In the genomic region with DNA sequence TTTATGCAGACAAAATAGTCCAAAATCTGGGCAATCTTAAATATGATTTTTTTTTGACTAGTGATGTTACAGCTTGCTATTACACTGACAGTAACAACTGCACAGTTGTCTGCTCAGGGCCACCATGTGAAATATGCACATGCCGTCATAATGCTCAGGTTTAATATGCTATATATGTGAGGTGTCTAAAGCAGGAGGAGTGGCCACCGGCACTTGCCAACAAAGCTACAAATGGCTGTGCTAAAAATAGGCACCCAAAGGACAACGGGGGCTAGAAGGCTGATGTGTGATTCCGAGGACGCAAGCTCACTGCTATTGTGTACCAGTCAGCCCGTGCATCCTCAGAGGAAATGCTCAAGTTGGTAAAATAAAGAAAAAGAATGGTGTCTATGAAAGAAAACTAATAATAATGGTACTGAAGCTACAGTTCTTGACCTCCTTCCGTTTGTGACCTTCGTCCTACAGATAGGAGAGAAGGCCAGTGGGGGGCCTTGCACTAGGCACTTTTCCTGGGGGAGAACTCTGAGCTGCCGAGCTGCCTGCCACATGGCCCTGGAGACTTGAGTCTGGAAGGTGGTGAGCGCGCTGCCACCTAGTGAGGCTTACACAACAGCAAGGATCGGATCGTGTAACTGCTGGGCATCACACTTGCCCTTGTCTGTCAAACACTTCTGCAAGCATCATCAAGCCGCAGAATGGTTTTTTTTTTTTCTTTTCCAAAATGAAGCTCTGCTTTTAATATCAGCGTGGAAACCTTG, we compare ENCODE assay signal across 8 mouse cellular contexts.
A peak's percentile ranks its signal among the peaks of the same experiment; 100 is the strongest.
DNase-seq lines count a peak whose midpoint lies in the region; ATAC-seq and TF ChIP-seq lines count a peak whose summit lies in the region.

No protein-coding gene starts in this region.

- no peaks in the 10 kb centered on the region for H3K79me3 ChIP-seq in C2C12 (ENCODE audit: low read depth)

- H3K4me2 ChIP-seq in embryonic facial prominence, embryonic 11.5 days (ENCODE audit: low read depth, low read length), result no peak overlapping the region
- peak overlapping the region; percentile 29; the same call in 1 of the 2 replicates for H3K4me2 ChIP-seq in stomach, embryonic 14.5 days (replicated peaks; ENCODE audit: low read depth, low read length)

- no peak overlapping the region for H3K9ac ChIP-seq in embryonic facial prominence, embryonic 11.5 days (replicated peaks; ENCODE audit: low read length)
- H3K9ac ChIP-seq in stomach, embryonic 14.5 days (replicated peaks; ENCODE audit: low read depth, low read length), result no peak overlapping the region

- peak overlapping the region; percentile 20 for H3ac ChIP-seq in C2C12 (ENCODE audit: control insufficient read depth, insufficient read length, low read depth)

- H3K9me3 ChIP-seq in embryonic facial prominence, embryonic 11.5 days (replicated peaks; ENCODE audit: control insufficient read depth, low read length), result no peaks in the 10 kb centered on the region
- no peaks in the 10 kb centered on the region; the same call in 1 of the 2 replicates for H3K9me3 ChIP-seq in stomach, embryonic 14.5 days (ENCODE audit: control insufficient read depth, low read depth, low read length)

- no peak overlapping the region for H3K27ac ChIP-seq in embryonic facial prominence, embryonic 11.5 days (replicated peaks; ENCODE audit: low read depth, low read length)
- H3K27ac ChIP-seq in stomach, embryonic 14.5 days (ENCODE audit: low read length), result no peak overlapping the region

- no peaks in the 10 kb centered on the region for H3K79me2 ChIP-seq in C2C12 (ENCODE audit: control insufficient read depth, insufficient read depth)

- H3K4me1 ChIP-seq in embryonic facial prominence, embryonic 11.5 days (ENCODE audit: control insufficient read depth, insufficient read depth, low read length), result no peaks in the 10 kb centered on the region; the same call in 1 of the 2 replicates
- peaks cover 7% of the 10 kb centered on the region; the same call in 1 of the 2 replicates for H3K4me1 ChIP-seq in stomach, embryonic 14.5 days (ENCODE audit: control insufficient read depth, insufficient read depth, low read length)

- peak; percentile 37 for TF ChIP-seq CTCF in C2C12 (IDR thresholded peaks at IDR 0.05; ENCODE audit: control insufficient read depth, insufficient read depth, insufficient read length)

- H3K4me3 ChIP-seq in C2C12 (ENCODE audit: insufficient read depth, poor library complexity, severe bottlenecking), result no peak overlapping the region
- H3K4me3 ChIP-seq in embryonic facial prominence, embryonic 11.5 days (ENCODE audit: low read depth, low read length), result no peak overlapping the region
- no peak overlapping the region for H3K4me3 ChIP-seq in stomach, embryonic 14.5 days (ENCODE audit: low read depth, low read length)

- DNase-seq in cerebellum, postnatal 36 days, result peak; percentile 19 to 23
- DNase-seq in embryonic facial prominence, embryonic 11.5 days (ENCODE audit: low spot score), result peak; percentile 18
- peak; percentile 54 for DNase-seq in heart, postnatal 4 days
- DNase-seq in liver, result peak; percentile 42

- WGBS in embryonic facial prominence, embryonic 11.5 days, result 28% methylated on average over 15 of the region's 15 CpGs
- 30% methylated on average over 15 of the region's 15 CpGs for WGBS in stomach, embryonic 14.5 days

- peaks cover 5% of the 10 kb centered on the region for H3K36me3 ChIP-seq in C2C12 (ENCODE audit: control insufficient read depth, insufficient read depth)
- H3K36me3 ChIP-seq in embryonic facial prominence, embryonic 11.5 days (replicated peaks; ENCODE audit: control insufficient read depth, insufficient read depth, low read depth, low read length), result no peaks in the 10 kb centered on the region
- peaks cover 10% of the 10 kb centered on the region; the same call in 1 of the 2 replicates for H3K36me3 ChIP-seq in stomach, embryonic 14.5 days (ENCODE audit: control insufficient read depth, insufficient read depth, low read length)

- no peak for ATAC-seq in cerebellum, adult (ENCODE audit: insufficient number of reproducible peaks, low FRiP score, low TSS enrichment)
- ATAC-seq in embryonic facial prominence, embryonic 11.5 days (replicated peaks; ENCODE audit: insufficient number of reproducible peaks, low FRiP score, low TSS enrichment, low read depth), result no peak
- ATAC-seq in stomach, embryonic 14.5 days (ENCODE audit: insufficient number of reproducible peaks, insufficient read depth, low FRiP score, low read depth), result no peak
- ATAC-seq in monocyte, adult 5-6 weeks (replicated peaks; ENCODE audit: insufficient number of reproducible peaks, low FRiP score, low TSS enrichment, poor library complexity, severe bottlenecking), result no peak

- H3K27me3 ChIP-seq in C2C12 (ENCODE audit: control insufficient read depth, insufficient read depth, insufficient read length), result no peaks in the 10 kb centered on the region
- H3K27me3 ChIP-seq in embryonic facial prominence, embryonic 11.5 days (ENCODE audit: control insufficient read depth, insufficient read depth, low read length), result no peaks in the 10 kb centered on the region
- no peaks in the 10 kb centered on the region for H3K27me3 ChIP-seq in stomach, embryonic 14.5 days (ENCODE audit: control insufficient read depth, insufficient read depth, low read length)

TF ChIP-seq in C2C12, 6 proteins besides CTCF, POLR2A, EP300 and RAD21:
- TF ChIP-seq MYOD1 (IDR thresholded peaks at IDR 0.05; ENCODE audit: control insufficient read depth, insufficient read length, low read depth), result peak; percentile 98
- peak; percentile 33 for TF ChIP-seq CEBPB (IDR thresholded peaks at IDR 0.05; ENCODE audit: low read depth)
- TF ChIP-seq MAX (IDR thresholded peaks at IDR 0.05), result peak; percentile 69
- no peak for TF ChIP-seq MYOG (IDR thresholded peaks at IDR 0.05; ENCODE audit: control insufficient read depth, extremely low read depth, insufficient read length)
- TF ChIP-seq FOSL1 (IDR thresholded peaks at IDR 0.05; ENCODE audit: insufficient read depth, low read length, poor library complexity, severe bottlenecking), result no peak
- TF ChIP-seq USF1 (IDR thresholded peaks at IDR 0.05; ENCODE audit: low read depth), result no peak
